Mouse (Mus musculus): Measurements from ENCODE around the gene Ndufv2. TPM values are rescaled to one million over a fixed set of nuclear protein-coding genes. Genes with fewer than 3 reads are reported as not detected.

Ndufv2 gene
- 231 TPM for polyA plus RNA-seq (2017; shearing (Covaris generic))

GRCm38 (mm10) chr17:66101380-66102330, at the start of gene Ndufv2:
TSS of gene Ndufv2 (minus strand) at chr17:66101559.

GRCm38 (mm10) chr17:66123066-66123815, 21.9 kb upstream of the Ndufv2 start, which contains the start of gene Ddx11:
TSS of gene Ddx11 (plus strand) at chr17:66123520.

GRCm38 (mm10) chr17:66111402-66111959, 10.1 kb upstream of the Ndufv2 start, which contains the start of gene Washc1:
TSS of gene Washc1 (plus strand) at chr17:66111545.

GRCm38 (mm10) chr17:66076934-66077333, 24.4 kb downstream of the Ndufv2 start, which contains the start of gene Ankrd12:
TSS of gene Ankrd12 (minus strand) at chr17:66077089.

Other genes starting within 250 kb of the Ndufv2 start
- 86.7 TPM for gene Ralbp1, start 215.8 kb downstream of the Ndufv2 start, polyA plus RNA-seq (2017; shearing (Covaris generic))
- 81.8 TPM for gene Twsg1, start 150.3 kb downstream of the Ndufv2 start, polyA plus RNA-seq (2017; shearing (Covaris generic))
- gene Ankrd12, start 24.5 kb downstream of the Ndufv2 start, polyA plus RNA-seq (2017; shearing (Covaris generic)), result 226 TPM
- 10.7 TPM for gene Washc1, start 10.0 kb upstream of the Ndufv2 start, polyA plus RNA-seq (2017; shearing (Covaris generic))
- gene Ddx11, start 22.0 kb upstream of the Ndufv2 start, polyA plus RNA-seq (2017; shearing (Covaris generic)), result 41.2 TPM